Mouse (Mus musculus): ENCODE results near the gene Stxbp1. TPM values are rescaled to one million over a fixed set of nuclear protein-coding genes. Genes with fewer than 3 reads are reported as not detected.

The Stxbp1 gene
- polyA plus RNA-seq, 1 experiment = 713 TPM

GRCm38 (mm10) chr2:32875675-32876489 is 28.8 kb upstream of the Stxbp1 start, which contains the start of gene Fam129b:
TSS of gene Fam129b (plus strand) at chr2:32876114.
- 0 out of 2 replicates have a peak, but pooled peaks cover 4% of the 10 kb centered on the region for H3K4me1 ChIP-seq (ENCODE audit: control insufficient read depth, insufficient read depth, low read length)
- no peak for TF ChIP-seq CTCF (IDR thresholded peaks at IDR 0.05; ENCODE audit: extremely low read depth, insufficient read depth, low read length)
- H3K27ac ChIP-seq (ENCODE audit: insufficient read depth, low read length) = peak within 1 kb of the TSS; percentile 49
- peak within 1 kb of the TSS; percentile 68 for H3K4me3 ChIP-seq (ENCODE audit: insufficient read depth, low read length)

- TF ChIP-seq POLR2A (IDR thresholded peaks at IDR 0.05; ENCODE audit: extremely low read depth, insufficient read depth, low read length) (peak; percentile 22; the same call in 1 of the 2 replicates), CTCF (IDR thresholded peaks at IDR 0.05; ENCODE audit: extremely low read depth, insufficient read depth, low read length) (no peak)
Measured at GRCm38 (mm10) chr2:32874951-32875674, 28.1 kb upstream of the Stxbp1 start.

GRCm38 (mm10) chr2:32874070-32874469 is 27.0 kb upstream of the Stxbp1 start:
- Histone ChIP-seq H3K27ac (ENCODE audit: insufficient read depth, low read length) (no peak overlapping the region), H3K4me1 (ENCODE audit: control insufficient read depth, insufficient read depth, low read length) (0 out of 2 replicates have a peak, but pooled peaks cover 2% of the 10 kb centered on the region), H3K4me3 (ENCODE audit: insufficient read depth, low read length) (no peak overlapping the region)
- TF ChIP-seq POLR2A (IDR thresholded peaks at IDR 0.05; ENCODE audit: extremely low read depth, insufficient read depth, low read length) (no peak), CTCF (IDR thresholded peaks at IDR 0.05; ENCODE audit: extremely low read depth, insufficient read depth, low read length) (no peak)

More at GRCm38 (mm10) chr2:32874951-32875674, 28.1 kb upstream of the Stxbp1 start:
- Histone ChIP-seq H3K4me3 (ENCODE audit: insufficient read depth, low read length) (peak overlapping the region; percentile 68), H3K4me1 (ENCODE audit: control insufficient read depth, insufficient read depth, low read length) (0 out of 2 replicates have a peak, but pooled peaks cover 2% of the 10 kb centered on the region), H3K27ac (ENCODE audit: insufficient read depth, low read length) (no peak overlapping the region)

GRCm38 (mm10) chr2:32870275-32871100 is 23.4 kb upstream of the Stxbp1 start:
- Histone ChIP-seq H3K27ac (ENCODE audit: insufficient read depth, low read length) (no peak overlapping the region), H3K4me1 (ENCODE audit: control insufficient read depth, insufficient read depth, low read length) (0 out of 2 replicates have a peak, but pooled peaks cover 2% of the 10 kb centered on the region), H3K4me3 (ENCODE audit: insufficient read depth, low read length) (no peak overlapping the region)
- no peak for TF ChIP-seq POLR2A (IDR thresholded peaks at IDR 0.05; ENCODE audit: extremely low read depth, insufficient read depth, low read length)

GRCm38 (mm10) chr2:32869721-32870274 is 22.8 kb upstream of the Stxbp1 start:
- Histone ChIP-seq H3K27ac (ENCODE audit: insufficient read depth, low read length) (no peak overlapping the region), H3K4me1 (ENCODE audit: control insufficient read depth, insufficient read depth, low read length) (no peaks in the 10 kb centered on the region), H3K4me3 (ENCODE audit: insufficient read depth, low read length) (no peak overlapping the region)
- TF ChIP-seq POLR2A (IDR thresholded peaks at IDR 0.05; ENCODE audit: extremely low read depth, insufficient read depth, low read length) = no peak
- no peak for TF ChIP-seq CTCF (IDR thresholded peaks at IDR 0.05; ENCODE audit: extremely low read depth, insufficient read depth, low read length)

GRCm38 (mm10) chr2:32867354-32867753 is 20.3 kb upstream of the Stxbp1 start:
- Histone ChIP-seq H3K27ac (ENCODE audit: insufficient read depth, low read length) (no peak overlapping the region), H3K4me3 (ENCODE audit: insufficient read depth, low read length) (no peak overlapping the region), H3K4me1 (ENCODE audit: control insufficient read depth, insufficient read depth, low read length) (no peaks in the 10 kb centered on the region; the same call in 1 of the 2 replicates)
- TF ChIP-seq CTCF (IDR thresholded peaks at IDR 0.05; ENCODE audit: extremely low read depth, insufficient read depth, low read length) = no peak
- TF ChIP-seq POLR2A (IDR thresholded peaks at IDR 0.05; ENCODE audit: extremely low read depth, insufficient read depth, low read length) = no peak

- Histone ChIP-seq H3K27ac (ENCODE audit: insufficient read depth, low read length) (no peak overlapping the region), H3K4me1 (ENCODE audit: control insufficient read depth, insufficient read depth, low read length) (no peaks in the 10 kb centered on the region; the same call in 1 of the 2 replicates), H3K4me3 (ENCODE audit: insufficient read depth, low read length) (no peak overlapping the region)
- TF ChIP-seq CTCF (IDR thresholded peaks at IDR 0.05; ENCODE audit: extremely low read depth, insufficient read depth, low read length) (peak; percentile 53), POLR2A (IDR thresholded peaks at IDR 0.05; ENCODE audit: extremely low read depth, insufficient read depth, low read length) (no peak)
Measured at GRCm38 (mm10) chr2:32864755-32865154, 17.7 kb upstream of the Stxbp1 start.

- H3K4me1 ChIP-seq (ENCODE audit: control insufficient read depth, insufficient read depth, low read length) = no peaks in the 10 kb centered on the region; the same call in 1 of the 2 replicates
- TF ChIP-seq POLR2A (IDR thresholded peaks at IDR 0.05; ENCODE audit: extremely low read depth, insufficient read depth, low read length) (no peak), CTCF (IDR thresholded peaks at IDR 0.05; ENCODE audit: extremely low read depth, insufficient read depth, low read length) (no peak)
- no peak overlapping the region for H3K4me3 ChIP-seq (ENCODE audit: insufficient read depth, low read length)
- no peak overlapping the region for H3K27ac ChIP-seq (ENCODE audit: insufficient read depth, low read length)
Measured at GRCm38 (mm10) chr2:32863317-32863716, 16.3 kb upstream of the Stxbp1 start.

GRCm38 (mm10) chr2:32860799-32861198 is 13.8 kb upstream of the Stxbp1 start:
- Histone ChIP-seq H3K4me1 (ENCODE audit: control insufficient read depth, insufficient read depth, low read length) (no peaks in the 10 kb centered on the region; the same call in 1 of the 2 replicates), H3K4me3 (ENCODE audit: insufficient read depth, low read length) (no peak overlapping the region), H3K27ac (ENCODE audit: insufficient read depth, low read length) (no peak overlapping the region)
- TF ChIP-seq POLR2A (IDR thresholded peaks at IDR 0.05; ENCODE audit: extremely low read depth, insufficient read depth, low read length) (no peak), CTCF (IDR thresholded peaks at IDR 0.05; ENCODE audit: extremely low read depth, insufficient read depth, low read length) (no peak)
